Mouse (Mus musculus): Measurements from ENCODE around the gene Erbb4. TPM values are rescaled to one million over a fixed set of nuclear protein-coding genes. Genes with fewer than 3 reads are reported as not detected.

Gene Erbb4
- total RNA-seq, 2 experiments from 2014 or later: 57.6 to 60.9 TPM

DNA sequence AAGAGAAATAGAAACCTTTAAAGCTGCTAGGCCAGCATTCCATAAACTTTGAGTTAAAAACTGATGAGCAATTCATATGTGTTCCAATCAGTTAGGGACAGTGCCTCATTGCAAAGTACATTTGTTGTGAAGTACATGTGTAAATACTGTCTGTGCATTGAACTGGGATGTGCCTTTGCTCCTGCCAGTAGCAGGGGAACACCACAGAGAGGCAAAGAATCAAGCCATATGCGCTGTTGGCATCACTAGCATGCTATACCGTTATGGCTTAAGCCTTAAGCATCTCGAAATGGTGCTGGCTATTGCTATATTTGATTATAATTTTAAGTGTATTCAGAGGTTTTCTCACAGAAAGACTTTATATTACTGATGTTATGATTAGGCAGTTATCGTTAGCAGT, 58.9 kb downstream of the Erbb4 start:
- no peak for DNase-seq (ENCODE audit: extremely low spot score in 1 of 2, low spot score in 2 of 2)
- intact Hi-C loops (cut with DNase I): no loop called here

DNA sequence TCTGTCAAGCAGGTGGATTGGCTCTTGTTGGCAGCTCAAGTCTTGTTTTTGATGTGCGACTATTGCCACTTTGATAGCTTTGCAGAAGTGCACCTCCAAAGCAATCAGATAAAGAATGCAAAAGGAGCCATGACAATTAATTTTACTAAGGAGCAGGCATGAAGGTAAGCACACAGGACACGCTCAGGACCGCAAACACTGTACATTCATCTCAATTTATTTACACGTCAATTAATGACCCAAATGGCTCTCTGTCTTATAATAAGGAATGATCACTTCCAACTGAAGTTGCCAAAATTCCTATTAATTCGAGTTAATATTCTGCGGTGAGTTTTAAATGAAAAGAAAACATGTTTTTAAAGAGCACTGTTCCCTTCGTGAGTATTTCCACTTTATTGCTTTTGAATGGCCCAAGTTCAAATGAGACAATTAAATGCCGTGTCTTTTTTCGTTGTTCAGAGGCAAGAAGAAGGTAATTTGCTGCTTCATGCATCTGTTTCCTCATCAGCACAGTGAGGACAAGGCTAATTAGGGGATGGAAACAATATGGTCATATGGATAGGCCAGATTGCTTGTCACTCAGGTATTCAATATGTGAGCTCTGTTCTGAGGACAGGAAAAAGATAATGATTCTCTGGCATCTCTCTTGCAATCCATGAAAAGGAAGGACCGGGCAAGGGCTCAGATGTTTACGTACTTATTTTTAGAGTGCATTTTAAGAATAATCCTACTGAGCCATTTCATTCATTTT, 61.5 kb downstream of the Erbb4 start:
- no peak for DNase-seq (ENCODE audit: extremely low spot score in 1 of 2, low spot score in 2 of 2)
- intact Hi-C loops (cut with DNase I): no loop called here

DNA sequence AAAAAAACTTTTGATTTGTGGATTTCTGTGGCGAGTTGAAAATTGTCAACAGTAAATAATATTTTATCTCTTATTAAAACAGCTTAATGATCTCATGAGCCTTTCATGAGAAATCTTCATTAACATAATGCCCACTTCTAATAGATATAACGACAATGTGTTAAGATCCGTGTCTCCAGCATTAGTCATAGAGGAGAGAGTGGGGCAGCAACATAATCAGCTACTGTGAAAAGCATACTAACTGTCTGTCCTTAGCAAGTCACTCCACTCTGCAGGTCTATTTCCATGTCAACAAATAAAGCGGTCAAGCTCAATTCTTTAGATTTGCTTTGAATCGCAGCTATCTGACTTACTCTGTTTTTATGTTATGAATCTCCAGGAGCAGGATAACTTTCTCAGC, 80.0 kb downstream of the Erbb4 start:
- no peak for DNase-seq (ENCODE audit: extremely low spot score in 1 of 2, low spot score in 2 of 2)
- intact Hi-C loops (cut with DNase I): no loop called here

DNA sequence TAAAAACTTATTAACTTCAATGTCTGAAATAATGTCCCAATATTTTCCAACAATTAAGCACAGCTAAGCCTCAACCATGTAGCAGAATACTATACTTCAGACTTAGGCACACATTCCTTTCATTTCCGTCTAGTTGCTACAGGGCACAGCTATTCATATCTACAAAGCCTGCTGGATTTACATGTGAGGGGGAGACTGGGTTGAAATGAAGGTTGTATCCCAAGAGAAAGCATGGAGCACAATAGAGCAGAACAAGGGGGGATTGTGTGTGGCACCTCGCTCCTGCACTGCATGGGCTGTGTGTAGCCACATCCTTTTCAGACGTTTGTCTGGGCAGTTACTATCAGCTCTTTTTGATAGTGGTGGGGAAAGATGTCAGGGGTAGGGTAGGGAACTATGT, 83.0 kb downstream of the Erbb4 start:
- intact Hi-C loops (cut with DNase I): no loop called here
- no peak for DNase-seq (ENCODE audit: extremely low spot score in 1 of 2, low spot score in 2 of 2)

GRCm38 (mm10) chr1:69023157-69023925, 84.5 kb downstream of the Erbb4 start:
- DNase-seq (ENCODE audit: extremely low spot score in 1 of 2, low spot score in 2 of 2): no peak
- intact Hi-C loops (cut with DNase I): no loop called here

DNA sequence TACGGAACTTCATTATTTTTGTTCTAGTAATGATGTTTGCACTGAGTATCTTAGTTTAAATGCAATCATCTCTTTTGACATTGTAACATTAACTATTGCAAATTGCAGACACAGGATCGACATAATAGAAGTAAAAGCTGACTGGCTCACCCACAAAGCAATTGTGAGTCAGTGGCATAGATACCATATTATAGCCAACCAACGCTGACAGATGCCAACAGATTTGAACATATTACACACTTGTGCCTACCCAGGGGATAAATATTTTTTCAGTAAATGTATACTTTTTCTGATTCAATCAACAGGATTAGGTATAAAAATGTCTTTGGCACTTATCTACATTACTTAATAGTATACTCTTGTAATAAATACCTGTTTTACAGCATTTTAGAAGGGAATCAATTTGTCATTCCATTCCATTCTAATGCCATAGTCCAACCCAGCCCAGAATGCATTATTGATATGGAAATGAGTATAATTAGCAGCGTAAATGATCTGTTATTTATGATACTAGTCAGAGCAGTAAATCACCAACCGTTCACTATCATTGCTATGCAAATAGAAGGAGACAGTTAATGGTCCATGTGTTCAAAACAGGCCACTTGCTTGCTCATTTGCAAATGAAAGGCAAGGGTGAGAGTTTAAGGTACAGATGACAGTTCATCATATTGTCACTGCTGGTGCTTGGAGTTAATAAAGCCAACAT, 97.9 kb downstream of the Erbb4 start:
- intact Hi-C loops (cut with DNase I): no loop called here

GRCm38 (mm10) chr1:69001371-69001770, 106.5 kb downstream of the Erbb4 start:
- intact Hi-C loops (cut with DNase I): no loop called here
- no peak for DNase-seq (ENCODE audit: extremely low spot score in 1 of 2, low spot score in 2 of 2)

More for the DNA sequence above, 97.9 kb downstream of the Erbb4 start:
- no peak for DNase-seq (ENCODE audit: extremely low spot score in 1 of 2, low spot score in 2 of 2)

GRCm38 (mm10) chr1:68979251-68979650, 128.6 kb downstream of the Erbb4 start:
- intact Hi-C loops (cut with DNase I): no loop called here
- no peak for DNase-seq (ENCODE audit: extremely low spot score in 1 of 2, low spot score in 2 of 2)

DNA sequence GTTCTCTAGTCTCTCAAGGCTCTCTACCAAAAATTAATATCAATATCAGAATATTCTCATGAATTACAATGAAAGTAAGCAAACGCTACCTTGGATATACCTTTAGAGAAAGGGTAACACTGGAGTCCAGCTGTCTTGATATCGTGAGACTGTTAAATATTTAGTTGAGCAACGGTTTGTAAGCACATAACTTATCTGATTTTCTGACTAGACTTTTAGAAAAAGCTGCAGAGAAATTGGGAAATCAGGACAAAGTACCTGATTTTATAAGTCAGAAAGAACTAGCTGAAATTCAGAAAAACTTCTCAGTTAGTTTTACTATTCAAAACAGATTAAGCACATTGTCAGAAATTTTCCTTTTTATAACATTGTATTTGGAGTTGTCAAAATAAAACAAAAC, 129.3 kb downstream of the Erbb4 start:
- DNase-seq (ENCODE audit: extremely low spot score in 1 of 2, low spot score in 2 of 2): no peak
- intact Hi-C loops (cut with DNase I): no loop called here

- intact Hi-C loops (cut with DNase I): no loop called here
- no peak for DNase-seq (ENCODE audit: extremely low spot score in 1 of 2, low spot score in 2 of 2)
Measured at GRCm38 (mm10) chr1:68973355-68974127, 134.3 kb downstream of the Erbb4 start.

GRCm38 (mm10) chr1:68964127-68964526, 143.7 kb downstream of the Erbb4 start:
- no peak for DNase-seq (ENCODE audit: extremely low spot score in 1 of 2, low spot score in 2 of 2)
- intact Hi-C loops (cut with DNase I): no loop called here

DNA sequence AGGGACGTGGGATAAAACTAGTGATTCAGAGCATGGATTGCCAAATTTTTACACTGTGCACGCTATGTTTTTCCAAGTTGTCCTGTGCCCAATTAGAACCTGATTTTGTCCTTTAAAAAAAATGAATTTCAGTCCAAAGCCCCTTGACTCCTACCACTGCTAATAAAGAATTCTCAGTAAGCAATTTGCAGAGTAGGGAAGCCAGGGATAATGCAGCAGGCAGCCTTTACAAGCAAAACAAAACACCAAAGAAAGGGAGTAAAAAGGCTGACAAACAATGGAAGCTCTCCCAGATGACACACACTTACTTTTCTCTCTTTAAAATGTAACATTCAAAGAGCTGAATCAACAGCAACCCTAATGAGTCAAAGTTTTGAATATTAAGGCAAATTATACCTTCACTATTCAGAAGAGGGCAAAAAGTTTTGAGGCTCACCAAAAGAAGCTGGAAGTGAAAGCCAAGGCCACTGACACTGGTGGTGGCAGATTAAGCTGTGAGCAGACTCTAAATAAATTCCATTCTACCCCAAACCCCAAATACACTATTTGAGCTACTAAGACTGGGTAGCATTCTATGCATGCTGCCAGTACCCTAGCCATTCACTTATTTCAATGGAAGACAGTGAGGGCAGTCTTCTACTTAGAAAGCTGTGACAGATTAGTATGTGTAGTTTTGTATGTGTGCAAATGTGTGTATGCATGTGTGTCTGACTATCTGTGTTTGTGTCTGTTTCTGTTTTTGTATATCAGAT, 146.3 kb downstream of the Erbb4 start:
- intact Hi-C loops (cut with DNase I): no loop called here

GRCm38 (mm10) chr1:68956766-68957533, 150.9 kb downstream of the Erbb4 start:
- intact Hi-C loops (cut with DNase I): no loop called here
- DNase-seq (ENCODE audit: extremely low spot score in 1 of 2, low spot score in 2 of 2): no peak

More for the DNA sequence above, 146.3 kb downstream of the Erbb4 start:
- no peak for DNase-seq (ENCODE audit: extremely low spot score in 1 of 2, low spot score in 2 of 2)

- DNase-seq (ENCODE audit: extremely low spot score in 1 of 2, low spot score in 2 of 2): no peak
- intact Hi-C loops (cut with DNase I): no loop called here
Measured at GRCm38 (mm10) chr1:68955482-68955881, 152.4 kb downstream of the Erbb4 start.

- no peak for DNase-seq (ENCODE audit: extremely low spot score in 1 of 2, low spot score in 2 of 2)
- intact Hi-C loops (cut with DNase I): no loop called here
Measured at GRCm38 (mm10) chr1:68943141-68943540, 164.7 kb downstream of the Erbb4 start.

DNA sequence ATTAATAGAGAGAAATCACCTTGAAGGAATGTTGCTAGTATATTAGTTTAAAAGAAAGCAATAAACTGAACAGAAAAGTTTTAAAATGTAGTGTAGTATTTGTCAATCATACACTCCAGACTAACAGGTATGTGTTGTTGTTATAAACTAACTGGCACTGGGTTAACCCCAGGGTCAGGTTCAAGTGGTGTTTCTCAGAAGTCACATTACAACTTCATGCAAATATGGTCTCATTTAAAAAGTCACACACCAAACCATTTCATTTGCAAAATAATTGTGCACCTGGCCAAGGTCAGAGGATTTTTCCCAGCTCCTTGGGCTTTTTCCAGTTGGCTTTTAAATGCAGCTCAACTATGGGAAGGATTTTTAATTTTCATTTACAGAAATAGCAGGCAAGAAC, 173.1 kb downstream of the Erbb4 start:
- no peak for DNase-seq (ENCODE audit: extremely low spot score in 1 of 2, low spot score in 2 of 2)
- intact Hi-C loops (cut with DNase I): no loop called here

- intact Hi-C loops (cut with DNase I): no loop called here
Measured at GRCm38 (mm10) chr1:68933330-68934065, 174.4 kb downstream of the Erbb4 start.

More at GRCm38 (mm10) chr1:68933330-68934065, 174.4 kb downstream of the Erbb4 start:
- no peak for DNase-seq (ENCODE audit: extremely low spot score in 1 of 2, low spot score in 2 of 2)
